Mouse (Mus musculus) heart, embryonic 14.5 days (tissue): ENCODE results near the gene Scube1. TPM values are rescaled to one million over a fixed set of nuclear protein-coding genes. Genes with fewer than 3 reads are reported as not detected.

ENCODE experiments used
- ATAC-seq: fragments of 200-750 bp; cut with Nextera tagmentation; 2 replicates; pipeline ENCODE4 v1.8.0; 2017; ENCODE audit warnings: low read depth, moderate TSS enrichment; ENCODE audit not compliant: insufficient number of reproducible peaks, insufficient read depth, low FRiP score
- H3K27ac ChIP-seq, 2 experiments: fragments of 200-500 bp in 1 of 2; fragments of 300-500 bp in 1 of 2; sonication (generic) in 1 of 2; replicated peaks in 1 of 2; 2 replicates each; pipeline ENCODE4 v1.5.1; 2012 to 2014; ENCODE audit warnings: low read depth in 2 of 2, low read length in 2 of 2, control low read depth in 1 of 2, mild to moderate bottlenecking in 1 of 2, mixed read lengths in 1 of 2; ENCODE audit not compliant: control insufficient read depth in 1 of 2, insufficient read depth in 1 of 2
- H3K27me3 ChIP-seq: fragments of 300-500 bp; sonication (generic); 2 replicates; pipeline ENCODE4 v1.6.1; 2014; ENCODE audit warnings: mild to moderate bottlenecking, low read length, control low read depth; ENCODE audit not compliant: control insufficient read depth, insufficient read depth
- H3K36me3 ChIP-seq: fragments of 300-500 bp; sonication (generic); 2 replicates; pipeline ENCODE4 v1.6.1; 2014; ENCODE audit warnings: mild to moderate bottlenecking, control low read depth, low read length, mixed read lengths; ENCODE audit not compliant: control insufficient read depth, insufficient read depth
- H3K4me1 ChIP-seq, 2 experiments: fragments of 200-500 bp in 1 of 2; fragments of 300-500 bp in 1 of 2; sonication (generic) in 1 of 2; 2 replicates each; pipeline ENCODE4 v1.6.1; 2012 to 2014; ENCODE audit warnings: low read length in 2 of 2, control low read depth in 1 of 2, mixed read lengths in 1 of 2; ENCODE audit not compliant: control insufficient read depth in 2 of 2, insufficient read depth in 2 of 2
- H3K4me2 ChIP-seq: fragments of 300-500 bp; sonication (generic); 2 replicates; pipeline ENCODE4 v1.6.1; 2014; ENCODE audit warnings: mild to moderate bottlenecking, low read length
- H3K4me3 ChIP-seq, 2 experiments: fragments of 200-500 bp in 1 of 2; fragments of 300-500 bp in 1 of 2; sonication (generic) in 1 of 2; 2 replicates each; pipeline ENCODE4 v1.5.1; 2012 to 2014; ENCODE audit warnings: low read length in 2 of 2, mild to moderate bottlenecking in 2 of 2, control low read depth in 1 of 2, low read depth in 1 of 2, moderate library complexity in 1 of 2; ENCODE audit not compliant: control insufficient read depth in 1 of 2, insufficient read depth in 1 of 2
- H3K9ac ChIP-seq: fragments of 300-500 bp; sonication (generic); 2 replicates; pipeline ENCODE4 v1.6.1; 2014; ENCODE audit warnings: mild to moderate bottlenecking, low read length
- H3K9me3 ChIP-seq: fragments of 300-500 bp; sonication (generic); 2 replicates; pipeline ENCODE4 v1.6.1; 2016; ENCODE audit warnings: low read length, control low read depth; ENCODE audit not compliant: control insufficient read depth
- WGBS: fragments of 180-500 bp; shearing (Covaris S2); extraction: QIAGEN DNeasy Blood & Tissue Kit; methylation state at CpG from one replicate; pipeline ENCODE4 v1.1.7; 2014; 5-methylcytosine and 5-hydroxymethylcytosine counted together
- polyA plus RNA-seq: library from polyadenylated mRNA; unstranded; fragments of >200 nt; fragmentation: Nextera tagmentation; extraction: Ambion mirVana; gene quantifications from 2 replicates; pipeline ENCODE4 v1.2.1, GENCODE M21; 2014

Gene Scube1
- polyA plus RNA-seq, 1 experiment from 2014 or later = 7.4 TPM

GRCm38 (mm10) chr15:83606216-83606615 is 118.6 kb downstream of the Scube1 start:
- H3K27me3 ChIP-seq = no peaks in the 10 kb centered on the region
- H3K4me2 ChIP-seq = no peak overlapping the region
- no peak overlapping the region for H3K4me3 ChIP-seq
- WGBS = 76% methylated on average over 11 of the region's 11 CpGs
- H3K4me1 ChIP-seq = peaks cover 4 to 8% of the 10 kb centered on the region in 2 experiments; a peak in 1 of 4 replicates
- no peaks in the 10 kb centered on the region for H3K36me3 ChIP-seq
- no peak overlapping the region for H3K9ac ChIP-seq
- H3K27ac ChIP-seq = no peak overlapping the region
- peak; percentile 20; the same call in 1 of the 2 replicates for ATAC-seq
- no peaks in the 10 kb centered on the region for H3K9me3 ChIP-seq

- H3K36me3 ChIP-seq = no peaks in the 10 kb centered on the region
- H3K9me3 ChIP-seq = no peaks in the 10 kb centered on the region
- H3K4me3 ChIP-seq = no peak overlapping the region
- H3K27ac ChIP-seq = no peak overlapping the region
- no peak overlapping the region for H3K9ac ChIP-seq
- H3K4me1 ChIP-seq = peaks cover 4 to 8% of the 10 kb centered on the region in 2 experiments; a peak in 1 of 4 replicates
- no peak overlapping the region for H3K4me2 ChIP-seq
- 92% methylated on average over 7 of the region's 7 CpGs for WGBS
- no peaks in the 10 kb centered on the region for H3K27me3 ChIP-seq
- ATAC-seq = no peak
Measured at GRCm38 (mm10) chr15:83603426-83603825, 121.4 kb downstream of the Scube1 start.

GRCm38 (mm10) chr15:83603046-83603396 is 121.8 kb downstream of the Scube1 start:
- 92% methylated on average over 1 of the region's 1 CpGs for WGBS
- Histone ChIP-seq H3K27ac (no peak overlapping the region), H3K4me1 (peaks cover 4 to 8% of the 10 kb centered on the region in 2 experiments; a peak in 1 of 4 replicates), H3K36me3 (no peaks in the 10 kb centered on the region), H3K9me3 (no peaks in the 10 kb centered on the region), H3K9ac (no peak overlapping the region), H3K27me3 (no peaks in the 10 kb centered on the region), H3K4me2 (no peak overlapping the region), H3K4me3 (no peak overlapping the region)
- no peak for ATAC-seq

GRCm38 (mm10) chr15:83602372-83603045 is 122.3 kb downstream of the Scube1 start:
- H3K4me1 ChIP-seq = peaks cover 4 to 8% of the 10 kb centered on the region in 2 experiments; a peak in 1 of 4 replicates
- no peak overlapping the region for H3K9ac ChIP-seq
- no peaks in the 10 kb centered on the region for H3K9me3 ChIP-seq
- ATAC-seq = no peak
- no peak overlapping the region for H3K4me3 ChIP-seq
- no peaks in the 10 kb centered on the region for H3K27me3 ChIP-seq
- H3K4me2 ChIP-seq = no peak overlapping the region
- H3K27ac ChIP-seq = peak overlapping the region in 1 of 2 experiments; percentile 37; a peak in 1 of 4 replicates
- WGBS = 70% methylated on average over 13 of the region's 13 CpGs
- no peaks in the 10 kb centered on the region for H3K36me3 ChIP-seq

GRCm38 (mm10) chr15:83601185-83601584 is 123.6 kb downstream of the Scube1 start:
- Histone ChIP-seq H3K4me2 (no peak overlapping the region), H3K27me3 (no peaks in the 10 kb centered on the region), H3K36me3 (no peaks in the 10 kb centered on the region), H3K27ac (no peak overlapping the region), H3K4me3 (no peak overlapping the region), H3K9me3 (no peaks in the 10 kb centered on the region), H3K4me1 (peaks cover 2 to 3% of the 10 kb centered on the region in 2 experiments; a peak in 1 of 4 replicates), H3K9ac (no peak overlapping the region)
- WGBS = 66% methylated on average over 4 of the region's 4 CpGs
- no peak for ATAC-seq

- no peak for ATAC-seq
- H3K27me3 ChIP-seq = no peaks in the 10 kb centered on the region
- no peak overlapping the region for H3K9ac ChIP-seq
- WGBS = 78% methylated on average over 4 of the region's 4 CpGs
- H3K4me2 ChIP-seq = no peak overlapping the region
- no peak overlapping the region for H3K4me3 ChIP-seq
- peaks cover 18 to 21% of the 10 kb centered on the region in 2 experiments for H3K4me1 ChIP-seq
- H3K27ac ChIP-seq = no peak overlapping the region
- no peaks in the 10 kb centered on the region for H3K9me3 ChIP-seq
- no peaks in the 10 kb centered on the region for H3K36me3 ChIP-seq
Measured at GRCm38 (mm10) chr15:83596833-83597232, 128.0 kb downstream of the Scube1 start.

- Histone ChIP-seq H3K4me1 (peaks cover 18 to 21% of the 10 kb centered on the region in 2 experiments), H3K9me3 (no peaks in the 10 kb centered on the region), H3K9ac (peak overlapping the region; percentile 80), H3K36me3 (no peaks in the 10 kb centered on the region), H3K4me3 (peak overlapping the region; percentile 76 to 83), H3K27ac (0 out of 4 replicates have a peak overlapping the region, but pooled peaks of 1 of the 2 experiments have one; percentile 21), H3K27me3 (no peaks in the 10 kb centered on the region), H3K4me2 (peak overlapping the region; percentile 88)
- 36% methylated on average over 7 of the region's 7 CpGs for WGBS
- no peak for ATAC-seq
Measured at GRCm38 (mm10) chr15:83595364-83595711, 129.5 kb downstream of the Scube1 start.
